Mouse (Mus musculus): Measurements from ENCODE around the gene S100a6.

S100a6 gene

GRCm38 (mm10) chr3:90626266-90627021 is 13.8 kb downstream of the S100a6 start:
- DNase-seq (ENCODE audit: low spot score in 2 of 2), result no peak

GRCm38 (mm10) chr3:90627366-90627765 is 14.7 kb downstream of the S100a6 start:
- no peak for DNase-seq (ENCODE audit: low spot score in 2 of 2)

- DNase-seq (ENCODE audit: low spot score in 2 of 2), result no peak
Observed at GRCm38 (mm10) chr3:90627807-90628206, 15.1 kb downstream of the S100a6 start.

- DNase-seq (ENCODE audit: low spot score in 2 of 2), result no peak
Observed at GRCm38 (mm10) chr3:90629298-90629697, 16.6 kb downstream of the S100a6 start.

GRCm38 (mm10) chr3:90631984-90632383 is 19.3 kb downstream of the S100a6 start:
- DNase-seq (ENCODE audit: low spot score in 2 of 2), result no peak

GRCm38 (mm10) chr3:90638511-90639275 is 26.0 kb downstream of the S100a6 start:
- DNase-seq (ENCODE audit: low spot score in 2 of 2), result no peak

- no peak for DNase-seq (ENCODE audit: low spot score in 2 of 2)
Observed at GRCm38 (mm10) chr3:90639511-90640154, 27.0 kb downstream of the S100a6 start.

- DNase-seq (ENCODE audit: low spot score in 2 of 2), result no peak
Observed at GRCm38 (mm10) chr3:90640981-90641380, 28.3 kb downstream of the S100a6 start.

GRCm38 (mm10) chr3:90644220-90644619 is 31.5 kb downstream of the S100a6 start:
- no peak for DNase-seq (ENCODE audit: low spot score in 2 of 2)

GRCm38 (mm10) chr3:90647291-90647690 is 34.6 kb downstream of the S100a6 start:
- no peak for DNase-seq (ENCODE audit: low spot score in 2 of 2)

GRCm38 (mm10) chr3:90648981-90649380 is 36.3 kb downstream of the S100a6 start:
- no peak for DNase-seq (ENCODE audit: low spot score in 2 of 2)

GRCm38 (mm10) chr3:90649832-90650231 is 37.1 kb downstream of the S100a6 start:
- DNase-seq (ENCODE audit: low spot score in 2 of 2), result no peak

GRCm38 (mm10) chr3:90652878-90653508 is 40.3 kb downstream of the S100a6 start:
- DNase-seq (ENCODE audit: low spot score in 2 of 2), result peak; percentile 43 to 75

GRCm38 (mm10) chr3:90653717-90654116 is 41.0 kb downstream of the S100a6 start, which contains the start of gene S100a7a:
S100a7a (plus strand) TSS chr3:90654017.
- no peak for DNase-seq (ENCODE audit: low spot score in 2 of 2)

- DNase-seq (ENCODE audit: low spot score in 2 of 2), result no peak
Observed at GRCm38 (mm10) chr3:90657405-90657804, 44.7 kb downstream of the S100a6 start.

GRCm38 (mm10) chr3:90659364-90660044 is 46.8 kb downstream of the S100a6 start:
- no peak for DNase-seq (ENCODE audit: low spot score in 2 of 2)

- DNase-seq (ENCODE audit: low spot score in 2 of 2), result no peak
Observed at GRCm38 (mm10) chr3:90664219-90664618, 51.5 kb downstream of the S100a6 start.

GRCm38 (mm10) chr3:90668846-90669245 is 56.2 kb downstream of the S100a6 start, which contains the start of gene S100a8:
S100a8 (plus strand) TSS chr3:90668978.
- DNase-seq (ENCODE audit: low spot score in 2 of 2), result no peak
